Mouse (Mus musculus) cerebellum, adult 2 months (tissue): ENCODE data around the gene Sowahc.

ENCODE experiments used
- CTCF ChIP-seq: fragments of 200-500 bp; IDR thresholded peaks from 2 replicates; pipeline ENCODE4 v1.5.1; 2011; ENCODE audit warnings: low read depth, mild to moderate bottlenecking, control low read depth, low read length, moderate library complexity, borderline replicate concordance; ENCODE audit not compliant: insufficient read depth
- POLR2A ChIP-seq: fragments of 200-500 bp; IDR thresholded peaks from 2 replicates; pipeline ENCODE4 v1.6.1; 2011; ENCODE audit warnings: low read length, control low read depth, borderline replicate concordance; ENCODE audit not compliant: insufficient read depth

DNA sequence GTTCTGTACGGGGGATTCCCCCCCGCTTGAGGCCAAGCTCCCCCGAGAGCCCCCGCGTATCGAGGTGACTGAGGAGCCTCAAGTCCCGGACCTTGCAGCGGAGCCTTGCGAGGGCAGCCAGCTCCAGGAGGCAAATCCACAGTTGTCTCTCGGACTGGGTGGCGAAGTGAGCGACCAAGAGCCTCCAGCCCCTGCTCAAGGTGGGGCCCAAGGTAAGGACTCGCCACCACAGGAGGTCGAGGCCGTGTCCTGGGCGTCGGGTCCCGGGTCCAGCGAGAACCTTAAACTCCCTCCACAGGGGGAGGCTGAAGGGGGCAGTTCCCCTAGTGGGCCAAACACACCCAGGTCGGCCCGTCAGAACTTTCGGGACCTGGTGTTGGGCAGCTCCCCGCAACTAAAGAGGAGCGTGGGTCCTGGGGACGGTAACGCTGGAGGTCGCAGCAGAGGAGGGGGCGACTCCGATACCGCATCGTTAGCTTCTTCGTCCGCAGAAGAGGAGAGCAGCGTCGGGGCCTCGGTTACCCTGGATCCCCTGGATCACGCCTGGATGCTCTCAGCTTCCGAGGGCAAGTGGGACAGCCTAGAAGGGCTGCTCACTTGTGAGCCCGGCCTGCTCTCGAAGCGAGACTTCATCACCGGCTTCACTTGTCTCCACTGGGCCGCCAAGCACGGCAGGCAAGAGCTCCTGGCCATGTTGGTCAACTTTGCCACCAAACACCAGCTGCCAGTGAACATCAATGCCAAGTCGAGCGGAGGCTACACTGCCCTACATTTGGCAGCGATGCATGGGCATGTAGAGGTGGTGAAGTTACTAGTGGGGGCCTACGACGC is 733 bp downstream of the Sowahc start:
- no peak for TF ChIP-seq CTCF
- no peak for TF ChIP-seq POLR2A
